Mouse (Mus musculus) adipocyte (in vitro differentiated cells): ENCODE measurements at regions not wholly inside any gene's neighbourhood (a gene's known extent, or its start where the extent isn't known, plus 50 kb on each side); places are given as distances from the start of the nearest gene placed in this dataset.
"Not testable (repeated sequence)": the region's sequence is repeated elsewhere in the genome, so short reads cannot be mapped to it uniquely, and the experiment has no call there.

Experiments used
- DNase-seq: peaks from one replicate; pipeline ENCODE4 v3.0.0-alpha.2; 2016; ENCODE audit warnings: low spot score

- no peak for DNase-seq
These were observed 745.1 kb upstream of the Gm19410 start for GRCm38 (mm10) chr8:35020480-35020879.

DNA sequence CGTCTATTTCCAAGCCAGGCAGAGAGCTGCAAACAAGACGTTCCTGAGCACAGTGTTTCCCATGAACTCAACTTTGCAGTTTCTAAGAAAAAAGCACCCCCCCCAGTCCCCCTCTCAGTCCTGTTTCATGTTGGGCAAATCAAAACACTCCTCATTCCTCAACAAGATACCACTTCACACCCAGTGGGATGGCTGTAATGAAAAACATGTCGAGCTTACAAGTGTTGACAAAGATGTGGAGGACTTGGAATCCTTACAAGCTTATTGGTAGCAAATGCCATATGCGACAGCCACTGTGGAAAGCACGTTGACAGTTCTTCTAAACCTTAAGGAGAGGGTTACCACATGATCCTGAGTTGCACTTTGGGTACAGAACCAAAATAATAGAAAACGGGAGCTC lies 742.9 kb upstream of the Gm19410 start:
- DNase-seq, result no peak

DNA sequence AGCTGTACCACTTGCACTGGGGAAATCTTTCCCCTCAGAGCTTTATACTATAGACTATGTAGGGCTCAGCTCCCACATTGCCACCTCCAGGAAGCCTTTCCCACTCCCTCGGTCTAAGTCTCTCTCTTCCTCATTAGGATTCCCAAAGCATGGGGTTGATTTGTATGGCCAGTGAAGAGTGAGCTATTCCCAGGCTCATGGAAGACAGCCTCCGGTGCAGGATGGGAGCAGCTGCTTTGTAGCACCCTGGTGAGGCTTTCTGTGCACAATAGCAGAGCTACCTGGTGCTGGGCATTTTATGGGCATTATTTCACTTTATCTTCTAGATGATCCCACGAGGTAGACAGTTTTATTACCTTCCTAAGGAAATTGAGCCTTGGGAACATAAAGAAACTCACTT lies 717.8 kb upstream of the Gm19410 start:
- no peak for DNase-seq

DNA sequence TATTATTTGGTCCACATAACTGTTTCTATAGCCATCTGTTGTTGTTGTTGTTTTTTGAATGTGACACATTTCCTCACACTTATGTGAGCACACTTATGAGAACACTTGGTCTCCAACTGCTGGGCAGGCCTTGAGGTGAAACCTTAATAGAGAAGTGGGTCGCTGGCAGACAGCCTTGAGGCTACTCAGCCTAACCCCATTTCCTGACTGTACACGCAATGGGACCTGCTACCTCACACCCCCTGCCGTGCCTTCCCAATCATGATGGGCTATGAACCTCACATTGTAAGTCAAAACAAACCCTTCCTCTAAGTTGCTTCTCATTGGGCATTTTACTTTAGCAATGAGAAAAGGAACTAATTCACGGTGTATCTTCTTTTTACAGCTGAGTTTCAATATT lies 712.1 kb upstream of the Gm19410 start:
- no peak for DNase-seq

GRCm38 (mm10) chr8:35061048-35061447 lies 704.5 kb upstream of the Gm19410 start:
- DNase-seq, result no peak

DNA sequence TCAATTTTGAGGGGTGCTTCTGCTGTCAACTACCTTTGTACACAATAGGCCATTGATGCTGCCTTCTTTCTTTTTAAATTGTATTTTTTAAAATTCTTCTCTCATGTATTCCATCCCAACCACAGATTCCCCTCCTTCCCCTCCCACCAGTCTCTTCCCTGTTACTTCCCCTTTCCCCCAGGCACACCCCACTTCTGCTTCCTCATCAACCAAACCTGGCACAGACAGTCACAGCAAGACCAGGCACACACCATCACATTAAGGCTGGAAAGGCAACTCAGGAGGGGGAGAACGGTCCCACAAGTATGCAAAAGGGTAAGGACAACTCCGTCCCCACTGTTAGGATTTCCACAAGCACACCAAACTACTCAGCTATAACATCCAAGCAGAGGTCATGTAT lies 697.4 kb upstream of the Gm19410 start:
- DNase-seq, result no peak

- peak; percentile 26 for DNase-seq
These were observed 695.2 kb upstream of the Gm19410 start for GRCm38 (mm10) chr8:35070246-35070989.

- DNase-seq, result no peak
These were observed 689.6 kb upstream of the Gm19410 start for GRCm38 (mm10) chr8:35075971-35076370.

- no peak for DNase-seq
These were observed 682.4 kb upstream of the Gm19410 start for GRCm38 (mm10) chr8:35083161-35083560.

DNA sequence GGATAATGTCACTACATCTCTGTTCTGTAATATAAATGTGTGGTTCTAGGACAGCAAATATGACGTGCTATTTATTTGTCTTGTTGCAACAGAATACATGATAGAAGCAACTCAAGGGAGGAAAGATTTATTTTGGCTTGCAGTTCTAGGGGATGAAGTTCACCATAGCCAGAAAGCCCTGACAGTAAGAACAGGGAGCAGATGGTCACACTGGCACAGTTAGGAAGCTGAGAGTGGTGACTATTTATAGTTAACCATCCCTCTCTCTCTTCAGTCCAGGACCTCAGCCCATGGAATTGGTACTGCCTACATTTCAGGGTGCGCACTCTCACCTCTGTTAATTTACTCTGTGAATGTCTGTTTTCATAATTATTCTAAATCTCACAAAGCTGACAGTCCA lies 678.5 kb upstream of the Gm19410 start:
- DNase-seq, result no peak

- DNase-seq, result no peak
These were observed 677.0 kb upstream of the Gm19410 start for GRCm38 (mm10) chr8:35088380-35089244.

DNA sequence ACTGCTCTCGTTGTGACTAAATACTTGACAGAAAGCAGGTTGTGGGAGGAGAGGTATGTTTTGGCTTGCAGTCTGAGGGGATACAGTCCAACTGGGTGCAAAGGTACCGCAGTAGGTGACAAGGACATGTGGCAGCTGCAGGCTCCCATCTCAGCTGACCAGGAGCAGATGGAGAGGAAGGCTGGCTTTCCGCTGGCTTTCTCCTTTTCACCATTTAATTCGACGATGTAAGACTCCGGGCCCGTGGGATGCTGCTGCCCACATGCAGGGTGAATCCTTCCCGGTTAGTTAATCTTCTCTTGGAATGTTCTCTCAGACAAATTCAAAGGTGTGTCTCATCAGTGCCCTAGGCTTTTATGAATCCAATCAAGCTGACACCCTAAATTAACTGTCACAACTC lies 676.1 kb upstream of the Gm19410 start:
- no peak for DNase-seq

DNA sequence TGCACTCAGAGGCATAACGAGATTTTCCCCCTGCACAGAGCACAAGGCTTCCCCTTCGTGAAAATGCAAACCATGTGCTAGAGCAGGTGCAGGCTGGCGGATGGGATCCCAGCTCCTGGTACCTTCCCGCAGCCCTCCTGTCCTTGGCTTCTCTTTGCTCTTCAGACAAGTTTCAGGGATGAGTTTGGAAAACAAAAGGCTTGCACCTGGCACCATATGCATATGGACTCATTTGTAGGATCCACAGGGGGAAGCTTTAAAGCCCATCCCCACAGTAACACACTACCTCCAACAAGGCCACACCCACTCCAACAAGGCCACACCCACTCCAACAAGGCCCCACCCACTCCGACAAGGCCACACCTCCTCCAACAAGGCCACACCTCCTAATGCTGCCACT lies 663.9 kb upstream of the Gm19410 start:
- no peak for DNase-seq

- not testable (repeated sequence) for DNase-seq
These were observed 663.5 kb upstream of the Gm19410 start for GRCm38 (mm10) chr8:35102102-35102501.

- DNase-seq, result not testable (repeated sequence)
These were observed 661.1 kb upstream of the Gm19410 start for GRCm38 (mm10) chr8:35104465-35104876.

DNA sequence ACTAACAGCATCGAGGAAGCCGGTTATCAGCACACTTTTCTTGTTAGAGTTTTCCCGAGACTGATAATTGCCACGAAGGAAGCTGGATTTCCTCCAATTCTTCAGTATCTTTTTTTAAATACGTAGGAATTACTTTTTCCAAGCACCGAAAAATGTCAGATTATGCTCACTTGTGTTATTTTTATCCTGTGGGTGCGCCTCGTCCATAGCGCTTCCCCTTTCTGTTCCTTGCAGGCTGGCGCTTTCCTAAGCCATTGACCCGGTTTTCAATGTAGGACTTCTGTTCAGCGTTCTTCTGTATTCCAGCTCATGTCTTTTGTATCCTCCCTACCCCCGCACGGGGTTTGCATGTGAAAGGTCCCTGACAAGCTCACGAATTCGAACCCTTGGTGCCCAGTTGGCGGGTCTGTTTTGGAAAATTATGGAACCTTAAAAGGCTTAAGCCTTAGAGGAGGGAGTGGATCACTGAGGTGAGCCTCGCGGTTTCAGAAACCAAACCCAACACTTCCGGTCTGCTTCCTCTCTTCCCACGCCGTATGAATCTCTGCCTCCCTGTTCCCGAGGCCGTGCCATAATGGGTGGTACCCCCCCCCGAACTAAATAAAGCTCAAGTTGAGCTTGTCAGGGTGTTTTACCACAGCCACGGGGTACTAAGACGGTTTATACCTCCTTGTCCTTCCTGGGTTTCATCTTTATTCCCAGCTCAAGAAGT lies 655.9 kb upstream of the Gm19410 start:
- DNase-seq, result no peak

GRCm38 (mm10) chr8:35110286-35110685 lies 655.3 kb upstream of the Gm19410 start:
- DNase-seq, result no peak

- no peak for DNase-seq
These were observed 654.5 kb upstream of the Gm19410 start for GRCm38 (mm10) chr8:35111130-35111529.

GRCm38 (mm10) chr8:35112591-35113265 lies 652.9 kb upstream of the Gm19410 start:
- DNase-seq, result no peak

DNA sequence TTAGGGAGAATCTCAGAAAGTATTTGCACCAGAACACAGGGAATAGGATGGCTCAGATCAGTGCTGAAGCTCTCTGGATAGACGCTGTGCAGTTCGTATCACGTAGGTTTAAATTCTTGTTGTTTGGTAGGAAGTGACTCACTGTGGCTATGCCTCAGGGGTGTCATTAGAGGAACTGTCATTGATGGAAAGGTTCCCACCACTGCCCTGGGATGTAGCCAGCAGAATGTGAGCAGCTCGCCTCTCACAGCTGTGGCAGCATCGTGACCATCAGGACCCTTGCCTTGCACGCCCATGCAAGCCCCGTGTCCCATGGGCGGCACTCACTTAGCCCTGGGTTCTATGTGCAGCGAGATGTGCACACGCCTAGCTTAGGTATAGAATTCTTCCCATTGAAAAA lies 651.6 kb upstream of the Gm19410 start:
- DNase-seq, result peak; percentile 8

- DNase-seq, result no peak
These were observed 645.0 kb upstream of the Gm19410 start for GRCm38 (mm10) chr8:35120612-35121011.

DNA sequence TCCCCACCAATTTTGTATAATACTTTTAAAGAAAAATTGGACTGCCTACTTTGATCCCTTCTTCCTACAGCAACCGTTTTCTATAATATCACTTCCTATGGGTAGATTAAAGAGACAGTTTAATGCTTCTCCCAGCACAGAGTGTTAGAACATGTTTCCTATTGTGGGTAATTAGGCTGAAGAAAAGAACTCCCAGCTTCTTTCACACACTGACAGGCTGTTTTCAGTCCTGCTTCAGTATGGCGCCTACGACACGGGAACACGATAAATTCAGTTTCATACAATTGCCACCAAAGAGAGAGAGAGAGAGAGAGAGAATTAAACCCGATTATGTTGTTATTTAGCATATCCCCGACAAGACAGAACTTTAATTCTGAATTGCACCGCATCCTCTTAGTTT lies 644.5 kb upstream of the Gm19410 start:
- no peak for DNase-seq
